Mouse (Mus musculus) C2C12 (cell line): Measurements from ENCODE around the gene Atxn2. TPM values are rescaled to one million over a fixed set of nuclear protein-coding genes. Genes with fewer than 3 reads are reported as not detected.
"Not testable (repeated sequence)": the region's sequence is repeated elsewhere in the genome, so short reads cannot be mapped to it uniquely, and the experiment has no call there.

Experiments
- H3K27me3 ChIP-seq: one replicate; pipeline ENCODE4 v1.6.1; 2011; ENCODE audit not compliant: control insufficient read depth, insufficient read depth, insufficient read length
- H3K36me3 ChIP-seq: one replicate; pipeline ENCODE4 v1.6.1; 2011; ENCODE audit not compliant: control insufficient read depth, insufficient read depth
- H3K4me3 ChIP-seq: one replicate; pipeline ENCODE4 v1.5.1; 2011; ENCODE audit warnings: mild to moderate bottlenecking, control low read depth; ENCODE audit not compliant: poor library complexity, insufficient read depth, severe bottlenecking
- H3K79me2 ChIP-seq: one replicate; pipeline ENCODE4 v1.6.1; 2011; ENCODE audit not compliant: control insufficient read depth, insufficient read depth
- H3K79me3 ChIP-seq: one replicate; pipeline ENCODE4 v1.6.1; 2011; ENCODE audit warnings: low read depth, control low read depth
- H3ac ChIP-seq: one replicate; pipeline ENCODE3; 2011; ENCODE audit warnings: low read depth; ENCODE audit not compliant: control insufficient read depth, insufficient read length
- CEBPB ChIP-seq: IDR thresholded peaks from one replicate; pipeline ENCODE4 v1.6.1; 2011; ENCODE audit warnings: low read depth, mild to moderate bottlenecking, control low read depth, moderate library complexity
- CTCF ChIP-seq: IDR thresholded peaks from one replicate; pipeline ENCODE4 v1.5.1; 2011; ENCODE audit not compliant: control insufficient read depth, insufficient read depth, insufficient read length
- FOSL1 ChIP-seq: IDR thresholded peaks from one replicate; pipeline ENCODE4 v1.8.0; 2011; ENCODE audit warnings: mild to moderate bottlenecking, low read length; ENCODE audit not compliant: poor library complexity, insufficient read depth, severe bottlenecking
- MAX ChIP-seq: IDR thresholded peaks from one replicate; pipeline ENCODE4 v1.6.1; 2011; ENCODE audit warnings: mild to moderate bottlenecking, control low read depth
- MYOD1 ChIP-seq: IDR thresholded peaks from one replicate; pipeline ENCODE4 v1.6.1; 2011; ENCODE audit warnings: low read depth; ENCODE audit not compliant: control insufficient read depth, insufficient read length
- MYOG ChIP-seq: IDR thresholded peaks from one replicate; pipeline ENCODE4 v1.6.1; 2011; ENCODE audit not compliant: control insufficient read depth, insufficient read length; ENCODE audit errors: extremely low read depth
- USF1 ChIP-seq: IDR thresholded peaks from one replicate; pipeline ENCODE4 v1.6.1; 2011; ENCODE audit warnings: low read depth, mild to moderate bottlenecking, control low read depth, moderate library complexity
- polyA plus RNA-seq: library from polyadenylated mRNA; unstranded; fragments of >200 nt; fragmentation: generic; extraction: Trizol; gene quantifications from one replicate; pipeline ENCODE4 v1.2.1, GENCODE M21; 2012; ENCODE audit warnings: missing spikeins

The Atxn2 gene
- polyA plus RNA-seq, 1 experiment, result 69.9 TPM

DNA sequence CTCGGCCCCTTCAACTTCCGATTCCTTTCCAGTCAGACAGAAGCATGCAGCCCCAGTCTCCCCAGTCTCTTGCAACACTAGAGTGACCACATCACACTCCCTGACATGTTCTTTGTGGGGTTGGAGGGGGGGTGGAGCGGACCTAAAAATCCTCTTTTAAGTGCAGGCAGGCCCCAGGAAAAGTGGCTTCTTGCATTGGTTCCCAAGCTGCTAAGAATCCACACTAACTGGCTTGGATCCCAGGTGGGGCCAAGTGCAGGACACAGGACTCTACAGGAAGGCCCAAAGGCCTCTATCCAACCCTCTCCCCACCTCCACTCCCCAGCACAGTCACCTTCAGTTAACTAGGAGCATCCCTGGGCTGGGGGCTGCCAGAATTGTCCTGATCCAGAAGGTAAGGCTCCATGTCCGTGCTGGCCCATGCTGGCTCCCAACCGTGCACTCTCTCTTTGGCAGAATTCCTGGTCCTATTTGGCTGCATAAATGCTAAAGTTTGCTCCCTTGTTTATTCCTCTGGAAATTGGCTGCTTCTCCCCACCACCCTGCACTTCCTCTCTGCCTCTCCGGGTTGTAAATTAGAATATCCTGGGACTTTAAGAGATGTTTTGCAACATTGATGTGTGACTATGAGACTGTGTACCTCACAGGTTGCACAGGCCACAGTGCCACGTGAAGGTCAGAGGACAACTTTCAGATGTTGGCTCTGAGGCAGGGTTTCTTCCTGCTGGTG lies 20.5 kb upstream of the Atxn2 start:
- Histone ChIP-seq H3K79me2 (no peaks in the 10 kb centered on the region), H3K79me3 (no peaks in the 10 kb centered on the region), H3K4me3 (no peak overlapping the region), H3K36me3 (peaks cover 17% of the 10 kb centered on the region), H3ac (no peak overlapping the region), H3K27me3 (no peaks in the 10 kb centered on the region)
- TF ChIP-seq FOSL1 (no peak), MYOD1 (no peak), CEBPB (no peak), MYOG (no peak), USF1 (no peak), CTCF (no peak), MAX (no peak)

DNA sequence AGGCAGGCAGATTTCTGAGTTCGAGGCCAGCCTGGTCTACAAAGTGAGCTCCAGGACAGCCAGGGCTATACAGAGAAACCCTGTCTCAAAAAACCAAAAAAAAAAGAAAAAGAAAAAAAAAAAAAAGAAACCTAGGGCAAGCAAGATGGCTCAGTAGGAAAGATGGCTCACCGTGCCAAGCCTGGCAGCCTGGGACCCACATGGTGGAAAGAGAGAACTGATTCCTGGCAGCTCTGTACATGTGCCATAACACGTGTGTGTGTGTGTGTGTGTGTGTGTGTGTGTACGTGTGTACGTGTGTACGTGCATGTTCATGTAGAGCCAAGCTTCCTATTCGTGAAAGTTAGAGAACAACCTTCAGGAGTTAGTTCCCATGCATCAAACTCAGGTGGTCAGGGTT lies 19.7 kb upstream of the Atxn2 start:
- peaks cover 11% of the 10 kb centered on the region for H3K36me3 ChIP-seq
- not testable (repeated sequence) for H3K4me3 ChIP-seq, H3K27me3 ChIP-seq, H3K79me3 ChIP-seq, H3ac ChIP-seq, H3K79me2 ChIP-seq

DNA sequence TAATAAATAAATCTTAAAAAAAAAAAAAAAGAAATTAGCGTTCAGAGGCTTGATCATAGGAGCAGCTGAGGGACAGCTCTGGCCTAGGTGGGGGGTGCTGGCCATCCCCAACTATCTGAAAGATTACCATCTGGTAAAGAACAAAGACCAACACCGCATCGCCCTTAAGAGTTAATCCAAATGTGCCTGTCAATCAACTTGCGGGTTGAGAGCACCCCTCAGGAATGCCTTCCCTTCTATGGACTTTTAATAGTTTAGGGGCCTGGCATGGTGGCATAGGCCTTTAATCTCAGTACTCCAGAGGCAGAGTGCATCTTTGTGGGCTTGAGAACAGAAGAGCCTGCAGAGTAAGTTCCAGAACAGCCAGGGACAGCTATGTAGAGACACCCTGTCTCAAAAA lies 18.2 kb upstream of the Atxn2 start:
- TF ChIP-seq MYOD1 (peak; percentile 96), FOSL1 (no peak)
- Histone ChIP-seq H3ac (no peak overlapping the region), H3K79me2 (no peaks in the 10 kb centered on the region), H3K79me3 (no peaks in the 10 kb centered on the region), H3K27me3 (no peaks in the 10 kb centered on the region), H3K36me3 (no peaks in the 10 kb centered on the region), H3K4me3 (no peak overlapping the region)

DNA sequence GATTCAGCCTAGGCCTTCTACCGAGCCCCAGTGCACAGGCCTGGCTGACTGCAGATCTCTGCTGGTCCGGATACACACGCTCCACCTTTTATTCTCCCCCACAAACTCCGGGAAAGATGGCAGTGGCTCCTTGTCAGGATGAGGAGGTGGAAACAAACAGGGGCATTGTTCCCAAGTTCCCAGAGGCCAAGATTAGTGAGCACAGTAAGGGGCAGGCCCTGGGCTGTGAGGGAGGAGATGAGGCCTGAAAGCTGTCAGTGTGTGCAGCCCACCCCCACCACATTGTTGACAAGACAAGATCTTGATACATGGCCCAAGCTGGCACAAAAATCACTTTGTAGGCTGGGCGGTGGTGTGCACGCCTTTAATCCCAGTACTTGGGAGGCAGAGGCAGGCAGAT lies 14.4 kb upstream of the Atxn2 start:
- TF ChIP-seq MYOG (no peak), CTCF (no peak), MYOD1 (no peak), FOSL1 (no peak), MAX (no peak), USF1 (no peak), CEBPB (no peak)
- H3ac ChIP-seq, result no peak overlapping the region
- no peaks in the 10 kb centered on the region for H3K27me3 ChIP-seq
- no peaks in the 10 kb centered on the region for H3K36me3 ChIP-seq
- no peaks in the 10 kb centered on the region for H3K79me3 ChIP-seq
- no peaks in the 10 kb centered on the region for H3K79me2 ChIP-seq
- no peak overlapping the region for H3K4me3 ChIP-seq

DNA sequence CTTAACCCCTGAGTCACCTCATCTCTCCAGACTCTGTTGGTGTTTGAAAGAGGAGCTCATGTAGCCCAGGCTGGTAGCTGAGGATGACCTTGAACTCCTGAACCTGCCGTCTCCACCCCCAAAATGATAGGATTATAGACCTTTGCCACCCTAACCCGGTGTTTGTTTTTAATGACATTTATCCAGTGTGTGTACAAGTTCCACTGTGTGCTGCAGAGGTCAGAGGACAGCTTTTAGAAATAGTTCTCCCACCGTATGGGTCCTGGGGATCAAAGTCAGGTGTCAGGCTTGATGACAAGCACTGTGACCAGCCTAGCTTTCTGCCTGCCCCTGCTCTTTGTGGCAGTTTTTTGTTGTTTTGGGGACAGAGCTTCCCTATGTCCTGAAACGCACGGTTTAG lies 11.2 kb upstream of the Atxn2 start:
- Histone ChIP-seq H3K36me3 (no peaks in the 10 kb centered on the region), H3K27me3 (no peaks in the 10 kb centered on the region), H3K79me3 (no peaks in the 10 kb centered on the region), H3K79me2 (no peaks in the 10 kb centered on the region), H3ac (no peak overlapping the region), H3K4me3 (no peak overlapping the region)
- TF ChIP-seq MAX, result no peak
- no peak for TF ChIP-seq CEBPB
- no peak for TF ChIP-seq MYOD1
- no peak for TF ChIP-seq USF1
- no peak for TF ChIP-seq FOSL1
- no peak for TF ChIP-seq MYOG
- no peak for TF ChIP-seq CTCF

DNA sequence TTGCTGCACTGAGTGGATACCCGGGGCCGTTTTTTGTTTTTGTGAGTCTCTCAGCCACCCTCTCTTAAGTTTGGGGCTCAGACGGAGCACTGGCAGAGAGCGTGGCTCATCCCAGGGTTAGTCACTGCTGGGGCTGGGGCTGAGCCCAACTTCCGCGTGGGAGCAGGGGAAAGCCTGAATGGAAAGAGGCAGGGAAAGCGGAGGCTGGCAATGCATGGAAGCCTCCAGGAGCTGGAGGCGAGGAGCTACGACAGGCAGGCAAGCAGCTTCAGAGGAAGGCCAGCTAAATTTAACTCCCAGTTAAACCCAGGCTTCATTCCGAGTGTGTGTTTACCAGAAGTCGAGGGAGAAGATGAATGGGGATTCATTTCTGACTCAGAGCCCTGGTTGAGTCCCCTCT lies 10.6 kb upstream of the Atxn2 start:
- Histone ChIP-seq H3ac (peak overlapping the region; percentile 28), H3K4me3 (no peak overlapping the region), H3K79me2 (no peaks in the 10 kb centered on the region), H3K79me3 (no peaks in the 10 kb centered on the region), H3K27me3 (no peaks in the 10 kb centered on the region), H3K36me3 (no peaks in the 10 kb centered on the region)
- TF ChIP-seq MYOD1, result no peak
- no peak for TF ChIP-seq CEBPB
- TF ChIP-seq MAX, result peak; percentile 45
- TF ChIP-seq USF1, result no peak
